Mouse (Mus musculus): ENCODE results near the gene Hmgcll1.

DNA sequence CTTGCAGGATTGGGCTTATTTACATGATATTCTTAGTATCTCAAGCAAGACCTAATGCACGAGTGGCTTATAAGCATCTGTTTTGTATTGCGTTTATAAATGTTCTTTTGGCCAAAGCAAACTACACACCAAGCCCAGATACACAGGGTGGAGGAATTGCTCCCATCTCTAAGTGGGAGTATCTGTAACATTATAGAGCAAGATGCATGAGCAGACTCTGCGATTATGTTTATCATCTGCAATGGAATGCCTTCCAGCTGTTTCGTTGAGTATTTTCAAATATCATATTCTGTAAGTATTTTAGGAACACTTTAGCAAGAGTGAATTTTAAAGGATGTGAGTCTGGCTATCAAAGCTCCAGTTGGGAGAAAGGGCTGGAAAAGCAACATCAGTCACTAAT is 25.2 kb upstream of the Hmgcll1 start:
- TF ChIP-seq CTCF (IDR thresholded peaks at IDR 0.05; ENCODE audit: extremely low read depth, insufficient read length, insufficient replicate concordance, low read depth, low read length) = no peak
- TF ChIP-seq POLR2A (IDR thresholded peaks at IDR 0.05; ENCODE audit: low read depth, low read length) = no peak
